Mouse (Mus musculus) MEL-GATA-1-ER (cell line): ENCODE measurements at regions not wholly inside any gene's neighbourhood (a gene's known extent, or its start where the extent isn't known, plus 50 kb on each side); places are given as distances from the start of the nearest gene placed in this dataset.
"Not testable (repeated sequence)": the region's sequence is repeated elsewhere in the genome, so short reads cannot be mapped to it uniquely, and the experiment has no call there.

ENCODE experiments used
- DNase-seq: peaks from one replicate; pipeline ENCODE4 v3.0.0-alpha.2; 2012; ENCODE audit warnings: low read depth; ENCODE audit errors: extremely low read depth

DNA sequence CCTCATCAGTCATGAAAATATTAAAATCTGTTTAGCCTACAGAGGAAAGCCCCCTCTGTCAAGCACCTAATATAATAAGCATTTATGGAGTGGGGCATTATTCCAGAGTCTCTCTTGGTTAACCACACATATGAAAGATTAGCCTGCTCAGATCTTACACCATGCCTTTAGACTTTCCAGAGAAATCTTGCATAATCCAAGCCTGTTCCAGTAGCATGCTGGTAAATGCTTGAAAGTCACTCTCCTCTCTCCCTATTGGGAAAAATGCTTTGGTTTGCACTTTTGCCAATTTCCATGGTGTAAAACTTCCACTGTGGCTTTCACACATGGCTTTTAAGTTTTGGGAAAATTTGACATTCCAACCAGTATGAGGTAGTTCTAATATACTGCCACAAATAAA is 192.1 kb upstream of the Tmc3 start:
- DNase-seq, result no peak

DNA sequence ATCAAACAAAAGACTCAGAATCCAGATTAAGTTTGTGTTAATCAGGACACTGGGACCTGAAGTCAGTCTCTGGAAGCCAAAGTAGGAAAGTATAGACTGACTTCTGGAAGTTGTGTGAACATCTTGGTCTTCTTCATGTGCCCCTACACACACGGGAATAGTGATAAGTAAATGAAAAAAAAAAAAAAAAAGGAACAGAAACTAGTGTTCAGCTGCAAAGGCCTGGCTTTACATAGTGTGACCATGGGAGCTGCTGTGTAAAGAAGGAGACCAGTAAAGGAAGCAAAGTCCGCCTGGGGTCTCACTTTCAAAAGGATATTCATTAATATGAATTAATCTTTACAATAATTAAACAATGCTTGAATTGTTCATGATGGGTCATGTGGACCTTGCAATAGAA is 190.6 kb upstream of the Tmc3 start:
- DNase-seq, result no peak

DNA sequence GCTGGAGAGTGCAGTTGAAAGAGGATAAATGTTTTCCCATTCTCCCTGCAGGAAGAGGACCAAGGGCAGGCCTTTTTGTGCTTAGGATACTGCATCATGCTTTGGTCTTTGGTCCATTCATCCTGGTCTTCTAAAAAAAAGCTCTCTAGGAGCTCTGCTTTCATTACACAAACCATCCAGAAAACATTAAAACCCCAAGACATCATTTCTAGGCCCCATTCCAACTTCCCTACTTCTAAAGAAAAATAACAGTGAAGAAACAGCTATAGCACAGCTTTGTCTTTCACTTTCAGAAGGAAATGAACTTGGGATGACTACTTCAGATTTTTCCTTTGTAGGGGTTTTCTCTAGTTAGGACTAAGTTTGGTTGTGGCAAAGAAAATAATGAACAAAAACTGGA is 185.1 kb upstream of the Tmc3 start:
- DNase-seq, result no peak

DNA sequence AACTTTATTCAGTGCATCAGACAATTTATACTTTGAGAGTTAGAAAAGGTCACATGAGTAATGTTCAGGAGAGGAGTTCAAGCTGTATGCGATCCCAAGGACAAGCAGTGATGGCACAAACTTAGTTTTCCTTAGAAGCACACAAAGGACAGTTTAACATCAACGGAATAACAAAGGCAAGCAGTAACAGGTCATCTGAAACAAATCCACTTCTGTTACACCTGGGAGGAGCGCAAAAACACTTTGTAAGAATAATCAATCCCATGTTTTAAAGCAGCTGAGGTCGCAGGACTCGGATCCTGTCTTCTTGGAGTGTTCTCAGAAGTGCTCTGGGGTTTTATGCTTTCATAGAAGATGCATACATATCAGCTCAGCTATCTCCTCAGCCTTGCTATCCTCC is 183.7 kb upstream of the Tmc3 start:
- no peak for DNase-seq

DNA sequence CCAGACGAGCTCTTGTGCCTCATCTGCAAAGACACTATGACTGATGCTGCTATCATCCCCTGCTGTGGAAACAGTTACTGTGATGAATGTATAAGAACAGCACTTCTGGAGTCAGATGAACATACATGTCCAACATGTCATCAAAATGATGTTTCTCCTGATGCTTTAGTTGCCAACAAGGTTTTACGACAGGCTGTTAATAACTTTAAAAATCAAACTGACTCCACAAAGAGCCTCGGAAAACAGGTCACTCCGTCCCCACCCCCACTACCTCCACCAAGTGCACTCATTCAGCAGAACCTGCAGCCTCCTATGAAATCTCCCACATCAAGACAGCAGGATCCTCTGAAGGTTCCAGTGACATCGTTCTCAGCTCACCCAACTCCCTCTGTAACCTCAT is 172.0 kb upstream of the Tmc3 start:
- not testable (repeated sequence) for DNase-seq

DNA sequence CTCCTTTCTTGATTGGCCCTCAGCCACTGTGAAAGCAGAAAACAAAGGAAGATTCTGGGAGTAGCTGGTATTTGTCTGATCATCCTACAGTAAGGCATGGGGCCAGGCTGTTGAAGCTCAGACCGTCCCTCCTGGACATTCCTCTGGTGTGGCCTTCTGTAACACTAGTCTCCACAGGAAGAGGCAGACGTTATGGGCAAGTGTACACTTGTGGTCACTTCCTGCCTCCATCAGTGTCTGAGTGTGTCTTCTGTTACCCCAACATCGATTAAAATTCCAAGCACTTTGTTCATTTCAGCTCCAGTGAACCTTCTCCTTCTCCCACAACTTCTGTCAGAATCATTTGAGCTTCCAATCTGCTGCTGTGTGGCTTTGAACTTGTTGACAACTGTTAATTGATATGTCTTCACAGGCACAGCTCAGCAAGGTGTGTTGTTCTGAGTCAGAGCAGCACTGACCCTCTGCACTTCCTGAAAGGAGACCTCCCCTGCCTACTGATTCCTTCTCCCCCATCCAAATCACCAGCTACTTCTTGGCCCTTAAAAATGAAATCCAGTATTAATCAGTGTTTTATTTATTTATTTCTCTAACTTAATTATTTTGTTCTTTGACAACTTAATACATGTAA is 154.7 kb upstream of the Tmc3 start:
- no peak for DNase-seq

DNA sequence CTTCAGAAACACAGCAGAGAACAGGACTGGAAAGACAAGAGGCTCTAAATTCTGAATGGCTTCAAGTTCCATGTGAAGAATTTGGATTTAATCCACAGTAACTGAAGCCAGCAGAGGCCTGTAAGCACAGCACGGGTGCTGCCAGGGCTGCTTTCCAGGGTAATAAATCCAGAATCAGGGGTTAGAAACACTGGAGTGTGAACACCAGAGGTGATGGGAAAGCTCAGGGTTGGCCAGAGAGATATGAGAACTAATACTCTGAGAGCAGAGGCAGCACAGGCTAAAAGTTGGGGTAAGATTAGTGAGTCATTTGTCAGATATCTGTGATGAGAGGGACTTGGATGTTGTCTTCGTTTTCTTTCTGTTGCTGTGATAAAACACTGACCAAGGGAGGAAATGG is 153.6 kb upstream of the Tmc3 start:
- DNase-seq, result no peak

DNA sequence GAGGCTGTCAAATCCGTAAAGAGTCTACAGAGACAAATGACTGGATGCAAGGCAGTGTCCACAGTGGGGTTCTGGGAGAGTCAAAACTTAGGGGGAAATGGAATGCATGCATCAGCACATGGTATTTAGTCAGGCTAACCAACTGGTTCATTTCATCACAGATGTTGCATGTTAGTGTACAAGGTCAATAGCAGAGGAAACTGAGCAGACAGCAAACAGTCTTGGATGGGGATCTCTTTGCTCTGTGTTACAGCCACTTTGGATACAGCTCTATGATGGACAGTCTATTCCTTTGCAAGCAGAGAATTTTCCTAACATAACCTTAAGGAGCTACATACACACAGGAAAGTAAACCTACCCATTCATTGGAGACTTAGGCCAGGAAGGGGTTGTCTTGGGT is 151.9 kb upstream of the Tmc3 start:
- DNase-seq, result no peak

DNA sequence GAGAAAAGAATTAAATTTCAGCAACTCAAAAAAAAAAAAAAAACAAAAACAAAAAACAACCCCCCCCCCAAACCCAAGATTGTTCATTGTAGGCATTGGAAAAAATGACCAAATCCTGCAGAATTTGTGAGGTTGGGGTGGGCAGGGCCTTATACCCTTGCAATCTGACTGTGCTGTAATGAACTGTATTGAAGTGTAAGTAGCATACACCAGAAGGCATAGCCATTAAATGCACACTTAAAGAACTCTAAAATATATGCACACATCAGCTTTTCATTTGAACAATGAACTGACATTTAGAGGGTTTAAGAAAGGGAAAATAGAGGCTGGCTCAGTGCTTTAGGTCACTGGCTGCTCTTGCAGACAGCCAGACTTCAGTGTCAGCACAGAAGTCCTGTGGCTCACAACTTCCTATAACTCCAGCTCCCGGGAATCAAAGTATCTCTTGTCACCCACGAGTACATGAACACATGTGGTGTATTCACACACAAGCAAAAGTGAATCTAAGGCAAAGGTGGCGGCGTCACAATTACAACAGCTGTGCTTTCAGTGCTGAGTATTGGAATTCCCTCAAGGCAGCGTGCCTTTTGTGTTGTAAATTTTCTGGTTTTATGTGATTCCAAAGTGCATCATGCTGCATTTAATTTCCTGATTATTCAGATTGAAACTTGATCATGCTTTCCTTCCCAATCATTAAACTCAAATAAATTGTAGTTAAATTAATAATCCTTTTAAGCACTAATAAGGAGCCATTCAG is 150.6 kb upstream of the Tmc3 start:
- no peak for DNase-seq

DNA sequence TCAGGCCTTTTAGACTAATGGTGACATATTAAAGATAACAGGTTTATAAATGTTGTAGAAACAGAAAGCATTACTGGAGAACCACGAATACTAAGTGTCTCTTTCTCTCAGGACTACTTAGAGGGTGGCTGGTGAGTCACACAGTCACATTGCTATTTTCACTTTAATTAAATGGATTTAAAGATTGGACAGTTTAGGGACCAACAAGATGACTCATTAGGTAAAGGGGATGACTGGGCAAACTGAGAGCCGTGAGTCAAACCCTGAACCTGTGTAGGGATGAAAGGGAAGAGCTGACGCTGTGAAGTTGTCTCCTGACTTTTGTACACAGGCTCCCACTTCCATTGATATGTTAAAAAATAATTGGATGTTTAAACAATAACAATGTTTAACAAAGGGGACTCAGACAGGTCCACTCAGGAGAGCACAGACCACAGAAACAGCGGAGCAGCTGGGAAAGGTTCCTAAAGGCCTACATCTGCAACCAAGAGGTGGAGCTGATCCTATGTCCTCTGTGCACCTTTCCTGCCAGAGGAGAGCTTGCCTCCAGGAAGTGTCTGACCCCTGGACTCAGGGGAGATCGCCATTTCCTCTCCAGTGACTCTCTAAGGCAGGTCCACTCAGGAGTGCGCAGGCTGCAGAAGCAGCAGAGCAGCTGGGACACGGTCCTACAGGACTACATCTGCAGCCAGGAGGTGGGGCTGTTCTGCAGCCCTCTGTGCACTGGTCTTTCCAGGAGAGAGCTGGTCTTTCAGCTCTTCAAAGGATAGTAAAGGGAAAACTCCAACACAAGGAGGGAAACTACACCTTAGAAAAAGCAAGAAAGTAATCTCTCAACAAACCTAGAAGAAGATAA is 146.0 kb upstream of the Tmc3 start:
- DNase-seq, result no peak

DNA sequence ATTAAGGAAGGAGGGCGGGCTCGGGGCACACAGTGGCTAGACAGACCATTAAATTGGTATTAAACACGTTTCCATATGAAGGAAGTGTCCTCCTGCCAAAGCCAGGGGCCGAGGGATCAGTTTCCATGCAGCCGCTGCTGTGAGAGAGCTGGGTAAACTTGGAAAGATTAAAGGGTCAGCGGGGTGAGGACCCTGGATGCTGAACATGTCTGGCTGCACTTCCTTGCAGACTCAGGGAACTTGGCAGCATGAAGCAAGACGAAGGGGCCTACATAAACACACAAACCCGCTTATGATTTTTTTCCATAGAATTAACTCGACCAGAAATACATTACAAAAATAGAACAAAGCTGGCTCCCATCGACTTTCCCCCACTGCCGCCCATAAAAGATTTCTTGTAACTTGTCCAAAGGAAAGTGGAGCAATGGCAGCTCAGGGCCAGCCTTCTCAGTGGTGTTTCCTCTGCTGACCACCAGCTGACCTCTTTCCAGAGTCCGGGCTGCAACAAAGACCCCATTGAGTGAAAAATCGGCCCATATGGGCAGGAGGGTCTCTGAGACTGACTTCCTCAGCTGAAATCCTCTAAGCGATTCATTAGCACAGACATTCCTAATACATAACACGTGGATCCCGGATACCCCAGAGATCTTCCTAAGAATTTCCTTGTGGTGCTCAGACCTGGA is 141.0 kb upstream of the Tmc3 start:
- DNase-seq, result no peak

DNA sequence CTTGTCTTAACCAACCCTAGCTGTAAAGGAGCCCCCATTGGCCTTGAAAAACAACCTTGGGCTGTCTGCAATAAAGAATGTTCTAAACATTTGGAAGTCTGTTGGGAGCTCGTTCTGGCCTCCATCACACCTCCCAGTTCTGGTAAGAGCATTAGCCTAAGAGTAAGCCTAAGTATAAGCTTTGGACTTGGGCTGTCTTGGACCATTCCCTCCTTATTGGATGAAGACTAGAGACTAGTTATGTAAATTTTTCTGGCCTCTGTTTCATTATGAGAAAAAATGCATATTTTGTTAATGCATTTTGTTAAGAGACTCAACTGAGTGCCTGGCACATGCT is 140.5 kb upstream of the Tmc3 start:
- no peak for DNase-seq

DNA sequence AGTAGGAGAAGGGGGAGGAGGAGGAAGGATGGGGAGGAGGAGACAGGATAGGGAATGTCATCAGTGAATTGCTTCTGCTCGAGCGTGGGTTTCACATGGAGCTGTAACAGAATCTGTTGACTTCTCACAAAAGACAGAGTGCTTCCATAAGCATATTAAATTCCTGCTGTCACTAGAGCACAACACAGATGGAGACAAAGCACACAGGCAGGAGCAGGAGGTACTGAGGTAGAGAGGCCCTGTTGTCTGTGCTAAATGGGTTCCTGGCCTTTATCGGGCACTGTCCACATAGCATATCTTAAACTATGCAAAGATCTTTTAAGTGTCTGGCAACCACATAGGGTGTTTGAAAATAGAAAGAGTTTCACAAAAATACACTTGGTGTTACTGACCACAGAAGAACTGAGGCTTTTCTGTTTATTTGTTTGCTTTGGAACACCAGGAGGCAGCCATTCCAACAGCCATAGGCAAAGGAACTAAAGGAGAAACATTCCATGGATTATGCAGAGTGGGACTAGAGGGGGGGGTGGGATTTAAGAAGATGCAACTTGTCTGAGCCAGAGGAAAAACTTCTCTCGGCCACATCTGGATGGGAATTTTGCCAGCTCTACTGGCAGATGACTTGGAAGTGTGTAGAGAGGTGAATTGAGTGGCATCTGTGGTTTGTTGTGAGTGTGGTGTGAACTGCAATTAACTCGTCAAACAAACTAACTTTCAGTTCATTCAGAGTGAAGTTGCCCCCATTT is 139.4 kb upstream of the Tmc3 start:
- no peak for DNase-seq

DNA sequence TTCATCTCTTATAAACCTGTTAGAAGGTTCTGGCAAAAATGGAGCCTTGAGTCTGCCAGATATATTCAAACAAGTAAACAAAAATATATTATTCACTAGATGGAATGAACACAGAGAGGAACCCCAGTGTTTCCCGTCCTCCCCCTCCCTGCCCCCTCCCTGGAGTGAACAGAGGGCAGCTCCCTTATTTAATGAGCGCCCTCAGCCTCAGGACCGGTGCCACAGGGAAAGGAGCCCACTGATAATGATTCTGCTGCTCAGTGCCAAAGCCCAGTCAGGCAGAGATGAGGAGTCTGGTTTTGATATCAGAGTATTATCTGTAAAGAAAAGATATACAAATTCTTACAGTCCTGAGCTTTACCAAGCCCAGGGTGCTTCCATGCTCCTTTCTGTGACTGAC is 134.4 kb upstream of the Tmc3 start:
- no peak for DNase-seq

DNA sequence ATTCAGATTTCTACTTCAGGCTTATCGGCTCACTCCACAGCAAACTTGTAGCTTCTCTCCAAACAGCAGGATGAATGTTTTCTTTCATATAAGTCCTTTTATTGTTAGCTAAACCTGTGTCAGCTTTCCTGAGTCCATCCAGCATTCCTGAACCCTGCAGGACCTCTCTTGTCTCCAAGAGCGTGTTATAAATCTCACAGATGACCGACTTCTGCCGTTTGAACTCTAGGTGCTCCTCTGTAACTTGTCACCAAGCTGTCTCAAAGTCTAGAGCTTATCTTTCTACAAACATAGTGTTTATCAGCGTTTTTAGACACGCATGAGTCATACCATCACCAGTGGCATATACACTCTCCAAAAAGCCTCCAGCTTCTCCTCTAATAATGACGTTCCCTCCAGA is 132.4 kb upstream of the Tmc3 start:
- no peak for DNase-seq

DNA sequence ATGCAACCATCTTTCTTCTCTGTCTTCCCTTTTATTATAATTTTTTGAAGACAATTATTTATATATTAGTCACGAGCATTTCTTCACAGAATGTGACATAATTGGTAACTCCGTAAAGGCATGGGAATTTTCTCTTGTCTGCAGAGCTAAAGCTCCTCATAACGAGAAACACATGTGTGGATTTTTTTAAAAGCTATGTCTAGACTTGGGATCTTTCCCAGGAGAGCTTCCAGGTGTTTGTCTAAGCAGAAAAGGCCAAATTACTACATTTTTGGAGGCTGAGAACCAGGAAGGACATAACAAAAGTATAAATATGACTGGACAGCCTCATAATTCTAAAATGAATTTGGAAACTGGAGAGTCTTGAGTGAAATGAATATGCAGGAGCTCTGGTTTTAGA is 125.2 kb upstream of the Tmc3 start:
- DNase-seq, result no peak

DNA sequence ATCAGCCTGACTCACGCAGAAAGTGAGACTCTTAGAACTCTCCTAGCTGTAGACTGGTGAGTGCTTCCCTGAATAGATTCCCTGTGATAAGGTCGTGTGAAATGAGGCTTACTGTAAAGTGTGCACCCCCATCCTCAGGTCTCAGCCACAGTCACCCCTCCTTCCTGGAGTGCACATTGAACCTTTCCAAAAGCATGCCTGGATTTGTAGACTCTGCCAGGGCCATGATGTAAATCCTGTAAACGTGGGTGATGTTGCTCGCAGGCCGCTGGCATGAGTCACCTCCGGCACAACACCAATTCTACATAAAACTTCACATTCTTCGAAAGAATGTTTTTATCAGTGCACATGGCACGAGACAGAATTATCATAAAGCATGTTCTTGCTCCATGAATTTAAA is 117.7 kb upstream of the Tmc3 start:
- no peak for DNase-seq

DNA sequence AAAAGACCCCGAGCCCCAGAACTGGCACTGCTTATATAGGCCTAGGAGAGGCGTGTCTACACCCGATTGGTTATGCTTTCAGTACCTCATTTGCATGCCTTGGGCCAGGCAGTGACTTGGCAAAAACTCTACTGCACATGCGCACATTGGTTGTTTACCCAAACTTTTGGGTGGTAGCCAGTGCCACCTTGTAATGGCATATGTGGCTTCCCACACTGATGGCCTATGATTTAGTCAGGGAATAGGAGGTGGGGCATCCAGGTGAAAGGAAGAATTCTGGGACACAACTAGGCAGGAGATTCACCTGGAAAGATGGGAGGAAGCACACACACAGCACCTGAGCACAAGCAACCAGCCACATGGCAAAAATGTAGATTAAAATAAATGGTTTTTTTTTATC is 114.9 kb upstream of the Tmc3 start:
- DNase-seq, result not testable (repeated sequence)

DNA sequence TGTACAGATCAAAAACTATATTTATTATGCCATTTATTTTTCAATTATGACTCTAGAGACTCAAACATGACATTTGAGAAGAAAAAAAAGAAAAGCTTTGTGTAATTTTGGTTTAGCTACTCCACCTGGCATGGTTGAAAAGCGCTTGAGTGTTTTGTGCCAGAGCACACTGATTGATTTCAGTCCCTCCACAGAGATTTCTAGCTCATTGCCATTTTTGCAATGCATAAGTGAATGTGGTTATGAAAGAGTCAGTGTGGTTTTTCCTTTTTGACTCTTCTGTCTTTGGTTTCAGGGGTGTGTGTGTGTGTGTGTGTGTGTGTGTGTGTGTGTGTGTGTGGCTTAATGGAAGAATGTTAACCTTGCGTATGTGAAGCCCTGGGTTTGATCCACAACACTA is 113.6 kb upstream of the Tmc3 start:
- no peak for DNase-seq

DNA sequence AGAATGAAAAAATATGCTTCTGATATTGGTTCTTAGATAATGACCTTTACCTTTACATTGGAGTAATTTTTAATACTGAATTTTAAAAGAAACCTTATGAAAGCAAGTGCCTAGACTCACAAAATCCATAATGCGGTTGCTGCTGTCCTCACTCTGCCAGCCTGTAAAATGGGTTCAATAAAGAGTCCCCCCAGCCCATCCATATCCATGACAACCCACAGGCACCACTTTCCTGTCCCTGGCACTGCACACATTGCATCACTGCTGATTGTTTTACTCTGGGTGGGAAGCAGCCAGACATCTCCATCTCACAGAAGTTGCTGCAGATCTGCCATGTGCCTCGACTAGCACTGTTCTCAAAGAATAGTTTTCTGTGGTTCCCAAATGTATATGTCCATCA is 110.3 kb upstream of the Tmc3 start:
- DNase-seq, result no peak

DNA sequence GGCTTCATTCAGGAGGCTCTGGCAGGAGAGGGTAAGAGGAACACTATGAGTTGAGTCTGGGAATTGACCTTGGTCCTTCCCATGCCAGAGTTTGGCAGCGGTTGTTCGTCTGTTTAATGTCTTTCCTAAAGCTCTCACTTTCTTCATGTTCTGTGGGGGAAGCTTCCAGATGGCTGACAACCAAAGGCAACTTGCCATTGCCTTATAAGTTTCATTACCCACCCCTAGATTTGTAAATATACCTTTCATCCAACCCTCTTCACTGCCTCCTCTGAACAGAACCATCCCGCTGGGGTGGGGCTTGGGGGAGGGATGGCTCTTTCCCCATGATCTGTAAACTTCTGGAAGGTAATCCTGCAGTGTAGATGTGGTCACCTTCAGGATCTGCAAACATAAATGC is 109.7 kb upstream of the Tmc3 start:
- no peak for DNase-seq
